Mouse (Mus musculus) kidney, adult 2 months (tissue): Measurements from ENCODE around the gene Lepr.

Experiments used
- CTCF ChIP-seq: fragments of 200-500 bp; conservative IDR thresholded peaks from 2 replicates; pipeline ENCODE4 v1.5.1; 2011; ENCODE audit warnings: low read depth, mild to moderate bottlenecking, control low read depth, low read length, moderate library complexity, mixed read lengths; ENCODE audit not compliant: insufficient read depth, insufficient read length
- POLR2A ChIP-seq: fragments of 200-500 bp; IDR thresholded peaks from one replicate; pipeline ENCODE4 v1.6.1; 2011; ENCODE audit warnings: low read depth, low read length, control low read depth

DNA sequence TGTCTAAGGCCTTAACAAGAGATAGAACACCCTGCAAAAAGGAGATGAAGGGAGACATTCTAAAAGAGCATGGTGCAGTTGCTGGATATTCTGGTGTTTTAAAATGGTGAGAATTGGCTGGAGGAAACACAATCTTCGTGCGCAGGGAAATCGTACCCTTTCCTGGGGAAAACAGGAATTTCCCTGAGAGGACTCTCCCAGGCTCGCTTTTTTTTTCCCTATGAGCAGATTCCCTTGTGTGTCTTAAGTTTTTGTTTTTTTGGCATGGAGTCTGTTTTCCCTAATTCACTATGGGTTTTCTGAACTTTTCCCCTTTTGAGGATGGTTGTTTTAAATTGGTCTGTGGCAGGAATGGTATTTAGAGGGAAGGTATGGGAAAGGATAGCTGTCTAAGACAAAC, 28.0 kb upstream of the Lepr start:
- TF ChIP-seq CTCF, result no peak
- no peak for TF ChIP-seq POLR2A
